5 mouse cellular contexts compared by ENCODE assay signal in genomic region chr17:6441254-6441653, GRCm38 (mm10). TPM values are rescaled to one million over a fixed set of nuclear protein-coding genes. Genes with fewer than 3 reads are reported as not detected.
A peak's percentile ranks its signal among the peaks of the same experiment; 100 is the strongest.
DNase-seq lines count a peak whose midpoint lies in the region; ATAC-seq lines count a peak whose summit lies in the region.
"Not testable (repeated sequence)": the region's sequence is repeated elsewhere in the genome, so short reads cannot be mapped to it uniquely, and the experiment has no call there.

No protein-coding gene starts in this region.

- WGBS in midbrain, embryonic 15.5 days: 85% methylated on average over 5 of the region's 5 CpGs

- not testable (repeated sequence) for H3K36me3 ChIP-seq in midbrain, embryonic 15.5 days (replicated peaks)

- H3K27ac ChIP-seq in midbrain, embryonic 15.5 days: not testable (repeated sequence)

- H3K27me3 ChIP-seq in midbrain, embryonic 15.5 days (replicated peaks): not testable (repeated sequence)

- not testable (repeated sequence) for H3K9me3 ChIP-seq in midbrain, embryonic 15.5 days

- H3K9ac ChIP-seq in midbrain, embryonic 15.5 days: not testable (repeated sequence)

- peak; percentile 53; the same call in 1 of the 2 replicates for ATAC-seq in cerebellum, adult (ENCODE audit: insufficient number of reproducible peaks, low FRiP score, low TSS enrichment)
- 0 out of 2 replicates have a peak, but pooled peaks have one; percentile 5 for ATAC-seq in midbrain, embryonic 15.5 days (replicated peaks)

- DNase-seq in cerebellum, adult 18-20 months: peak; percentile 35 to 41
- peak; percentile 58 for DNase-seq in cerebellum, adult 9-10 months
- peak; percentile 42 to 57 for DNase-seq in cerebellum, postnatal 25 days

- not testable (repeated sequence) for H3K4me2 ChIP-seq in midbrain, embryonic 15.5 days

- H3K4me1 ChIP-seq in midbrain, embryonic 15.5 days: not testable (repeated sequence)

- H3K4me3 ChIP-seq in midbrain, embryonic 15.5 days: not testable (repeated sequence)

RNA-seq across cellular contexts. Expression of gene Dynlt1b, which starts 11.3 kb away (rescaled TPM):
- polyA plus RNA-seq in midbrain, embryonic 15.5 days (2015; fragmentation: Nextera tagmentation; extraction: Ambion mirVana): 1,067 and 1,101 TPM in 2 replicates
